Mouse (Mus musculus): ENCODE results near the gene Gm14443.
"Not testable (repeated sequence)": the region's sequence is repeated elsewhere in the genome, so short reads cannot be mapped to it uniquely, and the experiment has no call there.

Gm14443 gene

DNA sequence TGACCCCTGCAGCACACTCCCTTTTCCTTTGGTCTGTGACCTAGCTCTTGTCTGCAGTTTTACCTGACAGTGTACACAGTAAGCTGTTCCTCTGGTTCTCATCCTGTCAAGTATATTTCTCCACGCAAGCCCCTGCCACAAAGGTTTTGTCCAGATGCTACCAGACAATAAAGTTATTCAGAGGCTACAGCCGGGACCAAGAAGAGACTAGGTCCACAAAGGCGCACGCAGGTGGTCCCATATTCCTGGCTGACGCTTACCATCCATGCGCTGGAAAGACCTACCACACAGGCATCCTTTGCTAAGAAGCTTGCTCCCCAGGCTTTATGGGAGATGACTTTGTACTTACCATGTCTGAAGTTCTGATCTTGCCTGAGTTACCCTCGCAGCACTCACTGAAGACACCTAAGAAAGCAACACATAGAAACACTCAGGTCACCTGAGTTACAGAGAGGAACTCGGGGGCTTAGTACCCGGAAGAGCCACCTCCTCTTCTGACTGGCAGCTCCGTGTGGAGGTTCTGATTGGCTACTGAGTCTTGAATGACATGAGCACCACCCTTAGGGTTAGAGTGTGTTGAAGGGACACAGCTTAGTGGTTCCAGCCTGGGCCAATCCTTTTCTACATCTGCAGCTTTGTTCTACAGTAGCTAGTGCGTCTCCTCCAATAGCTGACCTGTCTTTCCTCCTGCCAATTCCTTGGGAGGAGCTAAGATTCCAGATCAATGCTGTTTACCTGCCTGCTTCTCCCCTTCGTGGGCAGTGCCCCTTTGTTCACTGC lies at the start of gene Gm14443:
Gene Gm14443, minus strand, starts transcription at position 471 of the 780 bp plus-strand sequence.
- not testable (repeated sequence) for DNase-seq

DNA sequence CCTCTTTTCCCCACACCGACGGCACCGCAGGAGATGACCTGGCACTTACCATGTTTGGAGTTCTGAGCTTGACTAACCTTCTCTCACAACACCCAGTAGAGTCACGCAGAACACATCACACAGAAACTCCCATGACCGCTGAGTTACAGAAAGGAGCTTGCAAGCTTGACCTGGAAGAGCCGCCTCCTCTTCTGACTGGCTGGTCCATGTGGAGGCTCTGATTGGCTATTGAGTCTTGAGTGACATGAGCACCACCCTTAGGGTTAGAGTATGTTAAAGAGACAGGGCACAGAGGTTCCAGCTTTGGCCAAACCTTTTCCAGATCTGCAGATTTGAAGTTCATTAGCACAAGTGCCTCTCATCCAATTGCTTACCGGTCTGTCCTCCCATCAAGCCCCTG lies 31.1 kb upstream of the Gm14443 start, which contains the start of gene Gm14391:
Gene Gm14391, minus strand, starts transcription at position 186 of the 400 bp plus-strand sequence.
- DNase-seq, result not testable (repeated sequence)

GRCm38 (mm10) chr2:175179008-175179407 lies 3.3 kb upstream of the Gm14443 start:
- DNase-seq, result not testable (repeated sequence)

GRCm38 (mm10) chr2:175176312-175176711 lies 641 bp upstream of the Gm14443 start:
- DNase-seq, result no peak

- not testable (repeated sequence) for DNase-seq
Measured at GRCm38 (mm10) chr2:175174058-175174457, 1.6 kb downstream of the Gm14443 start.

DNA sequence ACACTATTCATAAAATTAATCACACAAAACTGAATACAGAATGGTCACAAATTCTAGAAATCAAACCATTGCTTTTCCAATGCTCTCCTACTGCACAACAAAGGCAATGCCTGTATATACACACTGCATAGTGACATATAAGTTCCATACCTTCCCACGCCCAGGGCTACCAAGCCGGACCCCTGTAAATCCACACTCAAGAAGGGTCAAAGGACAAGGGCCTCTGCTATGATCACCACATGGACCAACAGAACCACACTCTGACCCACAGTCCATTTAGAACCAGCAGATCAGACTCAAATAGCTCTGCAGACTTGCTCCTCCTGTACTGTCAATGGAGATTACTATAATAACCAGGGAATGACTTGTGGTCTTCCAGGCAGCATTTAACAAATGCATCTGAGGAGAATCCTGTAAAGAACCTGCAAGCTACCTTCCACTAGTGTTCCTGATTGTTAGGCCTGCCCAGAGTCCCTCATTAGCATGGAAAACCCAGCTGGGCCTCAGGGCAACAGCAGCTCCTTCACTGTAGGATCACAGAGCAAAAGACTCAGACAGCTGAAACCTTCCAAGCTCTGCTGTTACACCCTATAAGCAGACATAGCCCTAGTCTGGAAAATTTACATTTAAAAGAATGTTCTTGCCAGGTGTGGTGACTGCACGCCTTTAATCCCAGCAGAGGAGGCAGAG lies 2.6 kb downstream of the Gm14443 start:
- not testable (repeated sequence) for DNase-seq

DNA sequence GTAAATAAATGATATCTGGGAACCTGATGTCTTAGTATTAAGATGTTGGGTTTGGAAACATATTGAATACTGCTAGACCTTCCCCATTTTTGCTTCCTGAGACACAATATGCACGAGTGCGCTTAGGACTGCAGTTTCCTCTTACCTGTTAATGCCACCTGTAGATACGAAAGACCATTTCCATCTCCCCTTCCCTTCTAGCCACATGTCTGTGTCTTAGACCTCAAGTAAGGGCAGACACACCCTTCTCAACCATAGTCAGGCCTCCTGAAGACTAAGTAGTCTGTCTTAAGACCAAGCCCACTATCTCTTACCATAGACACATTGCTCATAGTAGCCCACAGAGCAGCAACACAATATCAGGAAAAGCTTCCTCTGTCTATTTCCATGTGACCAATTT lies 3.5 kb downstream of the Gm14443 start:
- no peak for DNase-seq

GRCm38 (mm10) chr2:175166870-175167269 lies 8.8 kb downstream of the Gm14443 start:
- not testable (repeated sequence) for DNase-seq

GRCm38 (mm10) chr2:175165110-175165509 lies 10.6 kb downstream of the Gm14443 start:
- not testable (repeated sequence) for DNase-seq

DNA sequence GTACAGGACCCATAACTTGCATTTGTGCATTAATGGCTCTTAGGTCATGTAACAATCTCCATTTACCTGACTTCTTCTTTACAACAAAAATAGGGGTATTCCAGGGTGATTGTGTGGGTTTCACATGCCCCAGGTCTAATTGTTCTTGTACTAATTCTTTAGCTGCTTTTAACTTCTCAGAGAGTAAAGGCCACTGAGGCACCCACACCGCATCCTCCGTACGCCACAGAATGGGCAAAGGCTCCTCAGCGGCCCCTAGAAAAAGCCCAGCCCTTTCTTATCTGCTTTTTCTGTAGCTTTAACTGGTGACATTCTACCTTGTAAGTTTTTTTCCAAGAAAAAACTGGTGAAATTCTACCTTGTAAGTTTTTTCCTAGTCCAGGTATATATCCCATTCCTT lies 14.2 kb downstream of the Gm14443 start:
- not testable (repeated sequence) for DNase-seq

- DNase-seq, result no peak
Measured at GRCm38 (mm10) chr2:175158642-175159041, 17.0 kb downstream of the Gm14443 start.

DNA sequence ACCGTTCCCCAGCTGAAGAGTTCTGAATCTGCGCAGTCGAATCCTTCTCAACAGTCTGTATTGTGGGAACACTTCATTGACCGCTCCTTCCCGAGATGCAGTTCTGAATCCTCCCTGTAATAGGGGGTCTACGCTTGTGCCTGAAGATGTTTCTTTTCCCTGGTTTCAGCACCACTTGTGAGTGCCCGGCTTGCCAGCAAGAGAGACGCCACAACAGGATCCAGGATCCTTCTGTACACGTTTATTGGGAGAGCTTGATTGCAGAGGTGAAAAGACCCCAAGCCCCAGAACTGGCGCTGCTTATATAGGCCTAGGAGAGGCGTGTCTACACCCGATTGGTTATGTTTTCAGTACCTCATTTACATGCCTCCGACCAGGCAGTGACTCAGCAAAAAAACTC lies 19.0 kb downstream of the Gm14443 start:
- DNase-seq, result no peak

- DNase-seq, result not testable (repeated sequence)
Measured at GRCm38 (mm10) chr2:175141993-175142295, 33.7 kb downstream of the Gm14443 start, which contains the start of gene Gm14399. Gene Gm14399, minus strand, starts transcription at chr2:175142012.

DNA sequence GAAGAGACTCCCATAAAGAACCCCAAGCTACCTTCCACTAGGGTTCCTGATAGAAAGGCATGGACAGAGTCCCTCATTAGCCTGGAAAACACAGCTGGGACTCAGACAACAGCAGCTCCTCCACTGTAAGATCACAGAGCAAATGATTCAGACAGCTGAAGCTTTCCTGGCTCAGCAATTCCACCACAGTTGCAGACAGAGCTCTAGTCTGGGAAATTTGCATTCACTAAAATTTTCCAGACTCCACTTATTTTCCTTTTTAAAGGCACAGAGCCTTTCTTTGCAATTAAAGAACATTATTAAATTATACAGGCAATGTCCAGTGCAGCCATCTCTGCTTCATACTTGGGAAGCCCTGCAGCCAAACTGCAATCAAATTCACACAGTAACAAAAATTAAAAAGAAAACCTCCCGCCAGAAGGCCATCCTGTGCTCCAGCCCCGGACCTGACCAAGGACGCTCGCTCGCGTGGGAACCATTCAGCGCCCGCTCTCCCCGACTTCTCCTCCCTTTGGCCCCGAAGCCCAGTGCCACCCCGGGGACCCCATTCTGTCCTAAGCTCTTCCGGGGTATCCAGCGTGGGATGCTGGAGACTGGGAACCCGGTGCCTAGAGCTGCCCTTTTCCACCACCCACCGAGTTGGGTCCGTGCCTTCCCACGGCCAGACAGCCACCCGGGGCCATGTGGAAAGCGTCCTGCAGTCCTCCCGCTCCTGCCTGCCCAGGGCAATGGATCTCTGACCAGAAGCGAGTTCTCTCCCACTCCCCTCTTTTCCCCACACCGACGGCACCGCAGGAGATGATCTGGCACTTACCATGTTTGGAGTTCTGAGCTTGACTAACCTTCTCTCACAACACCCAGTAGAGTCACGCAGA lies 34.3 kb downstream of the Gm14443 start:
- DNase-seq, result peak; percentile 11

DNA sequence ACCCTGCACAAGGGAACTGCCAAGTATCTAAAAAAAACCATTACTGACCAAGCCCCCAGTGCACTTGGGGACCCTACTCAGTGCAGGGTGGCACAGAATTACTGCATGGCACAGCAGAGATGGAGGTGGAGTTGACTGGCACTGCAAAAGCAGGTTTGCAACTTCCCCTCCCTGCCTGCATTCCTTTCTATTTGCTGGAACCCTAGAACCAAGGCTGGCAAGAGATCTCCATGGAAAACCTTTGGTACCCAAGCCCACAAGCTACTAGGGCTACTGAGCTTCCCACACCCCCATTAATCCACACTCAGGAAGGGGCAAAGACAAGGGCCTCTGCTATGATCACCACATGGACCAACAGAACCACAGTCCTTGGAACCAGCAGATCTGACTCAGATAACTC lies 35.0 kb downstream of the Gm14443 start:
- not testable (repeated sequence) for DNase-seq

Data from right cerebral cortex, postnatal 4 days (tissue).